Mouse (Mus musculus) lung, postnatal 0 days (tissue): Measurements from ENCODE around the gene Tex50.

Experiments used
- CTCF ChIP-seq: IDR thresholded peaks from 2 replicates; pipeline ENCODE4 v1.5.1; 2016; ENCODE audit warnings: antibody characterized with exemption, mild to moderate bottlenecking
- EP300 ChIP-seq: IDR thresholded peaks from 2 replicates; pipeline ENCODE4 v1.6.1; 2016; ENCODE audit warnings: antibody characterized with exemption, mild to moderate bottlenecking, control low read depth

DNA sequence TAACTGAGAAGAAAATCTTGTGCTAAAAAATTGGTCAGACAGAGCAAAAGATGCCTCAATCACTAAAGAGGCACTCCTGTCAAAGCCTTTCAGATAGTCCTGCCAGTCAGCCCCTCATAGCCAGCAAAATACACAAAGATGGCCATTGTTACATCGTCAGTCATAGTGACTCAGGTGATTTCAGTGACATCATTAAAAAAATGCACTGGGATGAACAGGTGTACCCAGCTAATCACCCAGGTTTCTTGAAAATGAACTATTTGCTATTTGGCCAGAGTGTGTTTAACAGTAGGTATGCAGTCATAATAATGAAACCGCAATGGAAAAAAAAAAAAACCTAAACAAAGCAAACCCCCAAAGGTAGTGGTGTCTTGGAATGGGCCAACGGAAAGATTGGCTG is at the start of gene Tex50:
- no peak for TF ChIP-seq CTCF
- no peak for TF ChIP-seq EP300
